Mouse (Mus musculus) heart, postnatal 0 days (tissue): ENCODE data around the gene Tnnt3. TPM values are rescaled to one million over a fixed set of nuclear protein-coding genes. Genes with fewer than 3 reads are reported as not detected.

Experiments used
- ATAC-seq: fragments of 200-750 bp; cut with Nextera tagmentation; 2 replicates; pipeline ENCODE4 v1.8.0; 2017; ENCODE audit warnings: low read depth, moderate number of reproducible peaks, moderate library complexity; ENCODE audit not compliant: insufficient read depth
- DNase-seq: peaks from one replicate; pipeline ENCODE4 v3.0.0-alpha.2; 2016; ENCODE audit warnings: low spot score
- H3K27ac ChIP-seq: fragments of 300-500 bp; sonication (generic); 2 replicates; pipeline ENCODE4 v1.5.1; 2014; ENCODE audit warnings: low read depth, mild to moderate bottlenecking
- H3K27me3 ChIP-seq: fragments of 300-500 bp; sonication (generic); 2 replicates; pipeline ENCODE4 v1.6.1; 2014; ENCODE audit warnings: low read length, mixed read lengths; ENCODE audit not compliant: control insufficient read depth, insufficient read depth
- H3K36me3 ChIP-seq: fragments of 300-500 bp; sonication (generic); replicated peaks from 2 replicates; pipeline ENCODE4 v1.6.1; 2014; ENCODE audit warnings: low read length, mixed read lengths; ENCODE audit not compliant: control insufficient read depth, insufficient read depth
- H3K4me1 ChIP-seq: fragments of 300-500 bp; sonication (generic); 2 replicates; pipeline ENCODE4 v1.6.1; 2014; ENCODE audit warnings: antibody characterized with exemption; ENCODE audit not compliant: control insufficient read depth, insufficient read depth
- H3K4me2 ChIP-seq: fragments of 300-500 bp; sonication (generic); 2 replicates; pipeline ENCODE4 v1.6.1; 2014; ENCODE audit warnings: low read depth, mild to moderate bottlenecking, low read length, moderate library complexity
- H3K4me3 ChIP-seq: fragments of 300-500 bp; sonication (generic); 2 replicates; pipeline ENCODE4 v1.5.1; 2014; ENCODE audit warnings: low read depth, low read length
- H3K9ac ChIP-seq: fragments of 300-500 bp; sonication (generic); replicated peaks from 2 replicates; pipeline ENCODE4 v1.6.1; 2014; ENCODE audit warnings: low read depth, low read length, mixed read lengths
- H3K9me3 ChIP-seq: fragments of 300-500 bp; sonication (generic); replicated peaks from 2 replicates; pipeline ENCODE4 v1.6.1; 2016; ENCODE audit warnings: low read length; ENCODE audit not compliant: control insufficient read depth
- CTCF ChIP-seq: IDR thresholded peaks from 2 replicates; pipeline ENCODE4 v1.5.1; 2016; ENCODE audit warnings: antibody characterized with exemption, control low read depth, low read depth
- EP300 ChIP-seq: IDR thresholded peaks from 2 replicates; pipeline ENCODE4 v1.6.1; 2016; ENCODE audit warnings: antibody characterized with exemption, low read depth
- WGBS: fragments of 180-500 bp; shearing (Covaris S2); extraction: QIAGEN DNeasy Blood & Tissue Kit; methylation state at CpG from one replicate; pipeline ENCODE4 v1.1.7; 2014; 5-methylcytosine and 5-hydroxymethylcytosine counted together
- polyA plus RNA-seq: library from polyadenylated mRNA; unstranded; fragments of >200 nt; fragmentation: Nextera tagmentation; extraction: Ambion mirVana; gene quantifications from 2 replicates; pipeline ENCODE4 v1.2.1, GENCODE M21; 2015
- total RNA-seq: library from RNA; depleted of rRNA; stranded (reverse); fragments of >200 nt; gene quantifications from 2 replicates; pipeline ENCODE4 v1.2.3, GENCODE M21; 2014; ENCODE audit warnings: low replicate concordance; rRNA removed

Gene Tnnt3
- total RNA-seq: 0.73 and 11.0 TPM in 2 replicates
- 2.5 and 3.2 TPM in 2 replicates for polyA plus RNA-seq

DNA sequence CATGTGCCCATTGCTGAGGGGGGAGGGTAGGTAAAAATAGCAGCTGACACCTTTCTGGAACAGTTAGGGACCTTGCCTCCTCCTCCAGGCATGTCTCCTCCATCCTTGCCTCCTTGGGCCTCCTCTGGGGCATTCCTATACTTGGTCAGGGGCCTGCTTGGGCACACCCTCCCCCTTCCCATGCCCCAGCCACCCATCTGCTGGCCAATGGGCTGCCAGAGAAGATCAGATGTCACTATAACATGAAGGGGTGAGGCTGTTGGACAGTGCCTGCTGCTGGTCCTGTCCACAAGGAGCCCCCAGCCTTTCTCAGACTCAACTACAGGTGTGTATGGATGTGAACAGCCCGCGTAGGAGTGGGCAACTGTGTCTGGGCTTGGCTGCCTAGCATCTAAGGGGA is at the start of gene Tnnt3:
Gene Tnnt3 (plus strand): TSS at position 262 of the 400 bp plus-strand sequence.
- no peaks in the 10 kb centered on the region for H3K27me3 ChIP-seq
- no peak within 1 kb of the TSS for H3K4me2 ChIP-seq
- no peak for ATAC-seq
- no peaks in the 10 kb centered on the region; the same call in 1 of the 2 replicates for H3K36me3 ChIP-seq
- 89% methylated on average over 2 of the region's 2 CpGs for WGBS
- no peak for DNase-seq
- peak within 1 kb of the TSS; percentile 15 for H3K27ac ChIP-seq
- H3K4me1 ChIP-seq: peaks cover 14% of the 10 kb centered on the region; the same call in 1 of the 2 replicates
- TF ChIP-seq EP300: no peak
- no peak for TF ChIP-seq CTCF
- no peak within 1 kb of the TSS for H3K9ac ChIP-seq
- no peaks in the 10 kb centered on the region for H3K9me3 ChIP-seq
- no peak within 1 kb of the TSS for H3K4me3 ChIP-seq

DNA sequence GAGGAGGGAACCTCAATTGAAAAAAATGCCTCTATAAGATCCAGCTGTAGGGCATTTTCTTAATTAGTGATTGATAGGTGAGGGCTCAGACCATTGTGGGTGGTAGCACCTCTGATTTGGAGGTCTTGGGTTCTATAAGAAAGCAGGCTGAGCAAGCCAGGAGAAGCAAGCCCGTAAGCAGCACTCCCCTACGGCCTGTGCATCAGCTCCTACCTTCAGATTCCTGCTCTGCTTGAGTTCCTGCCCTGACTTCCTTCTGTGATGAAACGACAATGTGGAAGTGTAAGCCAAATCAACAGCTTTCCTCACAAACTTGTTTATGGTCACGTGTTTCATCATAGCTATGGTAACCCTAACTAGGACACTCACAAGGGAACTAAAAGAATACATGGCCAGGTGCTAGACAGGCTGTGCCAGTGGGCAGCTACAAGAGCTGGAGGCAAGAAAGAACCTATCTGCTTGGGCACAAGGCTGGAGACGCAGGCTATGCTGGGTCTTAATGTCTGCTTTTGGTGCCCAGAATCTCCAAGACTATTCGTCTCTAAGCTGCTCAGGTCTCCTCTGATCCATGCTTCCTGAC is 49.5 kb upstream of the Tnnt3 start:
- ATAC-seq: no peak
- Histone ChIP-seq H3K9me3 (no peaks in the 10 kb centered on the region), H3K4me3 (no peak overlapping the region), H3K27me3 (no peaks in the 10 kb centered on the region), H3K36me3 (no peaks in the 10 kb centered on the region), H3K4me1 (0 out of 2 replicates have a peak, but pooled peaks cover 8% of the 10 kb centered on the region), H3K9ac (no peak overlapping the region), H3K4me2 (no peak overlapping the region), H3K27ac (no peak overlapping the region)
- no peak for TF ChIP-seq CTCF
- TF ChIP-seq EP300: no peak
- no peak for DNase-seq
- WGBS: 68% methylated on average over 6 of the region's 6 CpGs

DNA sequence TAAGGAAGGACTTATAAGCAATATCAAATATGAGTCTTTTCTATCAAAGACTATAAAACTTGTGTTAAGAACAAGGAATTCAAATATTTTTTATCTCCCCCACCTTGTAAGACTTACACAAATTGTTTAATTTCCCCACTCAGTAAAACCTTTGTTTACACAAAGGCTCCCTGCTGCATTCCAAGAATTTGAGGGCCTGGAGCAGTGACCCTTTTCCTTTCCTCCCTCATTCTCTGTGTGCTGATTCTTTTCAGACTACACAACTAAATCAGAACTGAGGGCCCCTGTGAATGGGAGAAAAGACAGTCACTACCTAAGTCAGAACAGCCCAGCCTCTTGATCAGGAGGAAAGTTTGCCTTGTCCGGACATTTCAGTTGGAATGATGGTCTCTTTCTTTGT is 43.9 kb upstream of the Tnnt3 start:
- no peak for TF ChIP-seq CTCF
- no peak for TF ChIP-seq EP300
- no peak overlapping the region for H3K4me3 ChIP-seq
- no peak for ATAC-seq
- H3K27ac ChIP-seq: peak overlapping the region; percentile 97; the same call in 1 of the 2 replicates
- H3K9ac ChIP-seq: no peak overlapping the region
- no peaks in the 10 kb centered on the region for H3K9me3 ChIP-seq
- no peaks in the 10 kb centered on the region for H3K36me3 ChIP-seq
- WGBS: 73% methylated on average over 1 of the region's 1 CpGs
- DNase-seq: no peak
- H3K4me2 ChIP-seq: no peak overlapping the region
- H3K27me3 ChIP-seq: no peaks in the 10 kb centered on the region
- H3K4me1 ChIP-seq: peaks cover 39% of the 10 kb centered on the region

DNA sequence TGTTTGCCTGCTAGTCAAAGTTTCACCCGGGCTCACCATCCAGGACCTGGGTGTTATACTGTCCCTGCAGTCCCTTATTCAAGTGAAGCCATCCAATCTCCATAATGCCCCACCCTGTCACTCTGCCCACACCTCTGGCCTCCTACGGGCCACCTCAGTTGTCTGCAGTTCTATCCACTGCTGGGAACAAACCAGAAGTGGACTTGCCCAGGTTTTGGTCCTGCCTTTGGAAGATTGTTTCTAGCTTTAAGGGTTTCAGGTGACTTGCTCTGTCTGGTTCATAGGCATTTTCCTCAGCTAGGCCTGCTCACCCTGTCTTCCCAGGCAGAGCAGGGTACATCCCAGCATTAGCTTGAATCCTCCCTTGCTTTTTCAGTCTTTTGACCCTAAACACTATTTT is 43.4 kb upstream of the Tnnt3 start:
- H3K4me2 ChIP-seq: no peak overlapping the region
- peak overlapping the region; percentile 97 for H3K27ac ChIP-seq
- ATAC-seq (no peak), DNase-seq (no peak)
- H3K9ac ChIP-seq: no peak overlapping the region
- TF ChIP-seq EP300: no peak
- H3K9me3 ChIP-seq: no peaks in the 10 kb centered on the region
- H3K4me3 ChIP-seq: no peak overlapping the region
- H3K4me1 ChIP-seq: peaks cover 45% of the 10 kb centered on the region
- H3K27me3 ChIP-seq: no peaks in the 10 kb centered on the region
- no peaks in the 10 kb centered on the region for H3K36me3 ChIP-seq
- 57% methylated on average over 2 of the region's 2 CpGs for WGBS

DNA sequence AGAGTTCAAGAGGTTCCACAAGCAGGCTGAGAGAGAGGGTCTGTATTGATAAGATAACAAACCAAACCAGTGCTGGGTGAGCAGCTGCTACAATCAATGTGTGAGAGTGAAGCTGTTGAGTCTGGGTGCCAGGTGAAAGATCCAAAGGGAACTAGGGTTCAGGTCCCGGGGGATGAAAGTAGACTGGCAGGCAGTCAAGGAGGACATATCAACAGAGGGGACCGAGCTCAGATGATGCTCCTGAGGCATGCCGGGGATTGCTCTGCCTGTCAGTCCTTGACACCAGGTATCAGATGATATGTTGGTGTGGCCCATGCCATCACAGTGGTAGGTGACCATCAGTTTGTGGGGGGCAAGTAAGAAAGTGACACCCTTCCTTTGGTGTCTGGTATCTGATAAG is 41.8 kb upstream of the Tnnt3 start:
- H3K4me1 ChIP-seq: peaks cover 58% of the 10 kb centered on the region
- H3K4me3 ChIP-seq: no peak overlapping the region
- DNase-seq (peak; percentile 52), ATAC-seq (peak; percentile 12; the same call in 1 of the 2 replicates)
- H3K27me3 ChIP-seq: no peaks in the 10 kb centered on the region
- no peak overlapping the region for H3K4me2 ChIP-seq
- peak overlapping the region; percentile 97 for H3K27ac ChIP-seq
- H3K9me3 ChIP-seq: no peaks in the 10 kb centered on the region
- peak; percentile 59 for TF ChIP-seq EP300
- TF ChIP-seq CTCF: no peak
- no peaks in the 10 kb centered on the region for H3K36me3 ChIP-seq
- no peak overlapping the region for H3K9ac ChIP-seq
- WGBS: 12% methylated on average over 3 of the region's 3 CpGs
